Mouse (Mus musculus) E14TG2a.4 (cell line): ENCODE results near the gene Sec24b.

Experiments
- CTCF ChIP-seq: conservative IDR thresholded peaks from 2 replicates; pipeline ENCODE4 v1.5.1; 2014; ENCODE audit warnings: low read length
- NANOG ChIP-seq: IDR thresholded peaks from 2 replicates; pipeline ENCODE4 v1.6.1; 2014; ENCODE audit warnings: borderline replicate concordance, low read length, mixed read lengths

DNA sequence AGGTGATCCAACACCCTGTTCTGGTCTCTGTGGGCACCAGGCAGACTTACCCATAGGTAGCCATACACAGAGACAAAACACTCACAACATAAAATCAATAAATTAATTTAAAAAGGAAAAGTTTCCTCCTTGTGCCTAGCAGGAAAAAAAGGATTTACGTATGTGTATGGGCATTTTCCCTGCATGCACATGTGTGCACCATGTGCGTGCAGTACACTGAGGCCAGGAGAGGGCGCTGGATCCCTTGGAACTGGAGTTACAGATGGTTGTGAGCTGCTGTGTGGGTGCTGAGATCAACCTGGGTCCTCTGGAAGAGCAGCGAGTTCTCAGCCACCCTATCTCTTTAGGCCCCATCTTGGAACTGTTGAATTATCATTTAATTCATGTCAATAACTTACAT lies 76.0 kb downstream of the Sec24b start:
- TF ChIP-seq CTCF (no peak; the same call in 1 of the 2 replicates), NANOG (no peak)
